Mouse (Mus musculus): Measurements from ENCODE around the gene BC055324. TPM values are rescaled to one million over a fixed set of nuclear protein-coding genes. Genes with fewer than 3 reads are reported as not detected.

Gene BC055324
- polyA plus RNA-seq, 1 experiment from 2014 or later, result 34.2 TPM

DNA sequence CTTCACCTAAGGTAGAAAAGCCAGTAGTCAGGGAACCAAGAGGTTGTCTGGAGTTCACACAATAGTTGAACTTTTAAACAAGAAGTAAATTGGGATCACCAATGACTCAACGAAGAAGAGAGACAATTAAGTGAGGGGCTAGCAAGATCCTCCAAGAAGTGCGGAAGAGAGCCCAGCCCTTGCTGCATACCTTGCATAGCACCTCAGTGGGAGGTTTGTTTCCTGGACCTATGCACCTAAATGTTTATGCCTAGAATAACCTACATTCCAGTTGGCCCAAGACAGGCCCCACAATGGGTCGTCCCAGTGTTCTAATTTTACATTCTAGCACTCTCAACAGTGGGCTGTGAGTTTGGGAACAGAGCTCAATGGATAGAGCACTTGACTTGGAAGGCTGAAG is 9.7 kb upstream of the BC055324 start:
- Histone ChIP-seq H3K4me2 (no peak overlapping the region), H3K4me3 (replicated peaks) (no peak overlapping the region), H3K27ac (no peak overlapping the region), H3K4me1 (replicated peaks) (no peaks in the 10 kb centered on the region), H3K27me3 (no peaks in the 10 kb centered on the region), H3K9me3 (no peaks in the 10 kb centered on the region), H3K9ac (replicated peaks) (no peak overlapping the region), H3K36me3 (no peaks in the 10 kb centered on the region)
- no peak for ATAC-seq (ENCODE audit: insufficient number of reproducible peaks, insufficient read depth, low FRiP score, low TSS enrichment, low read depth)
- WGBS, result 73% methylated on average over 3 of the region's 3 CpGs

DNA sequence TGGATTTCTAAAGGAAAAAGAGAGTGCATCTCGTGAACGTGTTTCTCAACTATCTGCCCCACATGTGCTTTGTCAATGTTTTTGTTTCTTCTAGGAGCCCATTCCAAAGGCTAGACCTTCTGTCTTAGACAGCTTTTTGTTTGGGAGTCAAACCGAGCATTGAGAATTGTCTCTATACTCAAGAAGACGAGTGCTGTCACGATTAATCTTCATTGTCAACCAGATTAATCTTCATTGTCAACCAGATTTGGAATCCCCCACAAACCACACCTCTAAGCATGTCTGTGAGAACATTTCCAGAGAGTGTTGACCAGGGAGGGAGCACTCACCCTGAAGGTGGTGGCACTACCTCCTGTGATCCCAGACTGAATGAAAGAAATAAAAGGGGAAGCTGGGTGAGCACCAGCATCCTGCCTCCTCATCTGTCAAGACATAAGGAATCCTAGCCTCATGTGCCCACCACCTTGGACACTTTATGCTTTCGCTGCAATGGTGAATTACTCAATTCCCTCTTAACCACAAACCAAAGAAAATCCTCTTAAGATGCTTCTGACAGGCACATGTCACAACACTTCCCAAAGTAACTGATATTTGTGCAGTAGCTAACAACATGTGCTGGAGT is 7.3 kb upstream of the BC055324 start:
- Histone ChIP-seq H3K4me3 (replicated peaks) (no peak overlapping the region), H3K27me3 (no peaks in the 10 kb centered on the region), H3K36me3 (0 out of 2 replicates have a peak, but pooled peaks cover under 1% of the 10 kb centered on the region), H3K9ac (replicated peaks) (no peak overlapping the region), H3K4me2 (no peak overlapping the region), H3K9me3 (no peaks in the 10 kb centered on the region), H3K27ac (no peak overlapping the region), H3K4me1 (replicated peaks) (no peaks in the 10 kb centered on the region)
- WGBS, result 78% methylated on average over 6 of the region's 6 CpGs
- no peak for ATAC-seq (ENCODE audit: insufficient number of reproducible peaks, insufficient read depth, low FRiP score, low TSS enrichment, low read depth)

DNA sequence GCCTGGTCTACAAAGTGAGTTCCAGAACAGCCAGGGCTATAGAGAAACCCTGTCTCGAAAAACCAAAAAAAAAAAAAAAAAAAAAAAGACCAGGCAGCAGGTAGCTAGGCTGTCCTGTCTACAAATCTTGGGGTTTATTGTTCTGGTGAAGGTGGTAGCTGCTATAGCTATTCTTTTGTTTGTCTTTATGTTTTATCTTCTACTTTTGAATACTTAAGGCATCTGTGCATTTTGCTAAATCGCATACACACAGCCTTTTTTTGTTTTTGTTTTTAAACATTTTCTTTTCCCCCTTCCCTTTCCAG is 965 bp upstream of the BC055324 start:
- 0 out of 2 replicates have a peak, but pooled peaks cover 2% of the 10 kb centered on the region for H3K36me3 ChIP-seq
- ATAC-seq (ENCODE audit: insufficient number of reproducible peaks, insufficient read depth, low FRiP score, low TSS enrichment, low read depth), result no peak
- no peaks in the 10 kb centered on the region for H3K9me3 ChIP-seq
- no peak overlapping the region for H3K27ac ChIP-seq
- no peak overlapping the region for H3K9ac ChIP-seq (replicated peaks)
- H3K27me3 ChIP-seq, result no peaks in the 10 kb centered on the region
- peak overlapping the region; percentile 77 for H3K4me2 ChIP-seq
- peak overlapping the region; percentile 77 for H3K4me3 ChIP-seq (replicated peaks)
- peaks cover 5% of the 10 kb centered on the region for H3K4me1 ChIP-seq (replicated peaks)
- 66% methylated on average over 2 of the region's 2 CpGs for WGBS

DNA sequence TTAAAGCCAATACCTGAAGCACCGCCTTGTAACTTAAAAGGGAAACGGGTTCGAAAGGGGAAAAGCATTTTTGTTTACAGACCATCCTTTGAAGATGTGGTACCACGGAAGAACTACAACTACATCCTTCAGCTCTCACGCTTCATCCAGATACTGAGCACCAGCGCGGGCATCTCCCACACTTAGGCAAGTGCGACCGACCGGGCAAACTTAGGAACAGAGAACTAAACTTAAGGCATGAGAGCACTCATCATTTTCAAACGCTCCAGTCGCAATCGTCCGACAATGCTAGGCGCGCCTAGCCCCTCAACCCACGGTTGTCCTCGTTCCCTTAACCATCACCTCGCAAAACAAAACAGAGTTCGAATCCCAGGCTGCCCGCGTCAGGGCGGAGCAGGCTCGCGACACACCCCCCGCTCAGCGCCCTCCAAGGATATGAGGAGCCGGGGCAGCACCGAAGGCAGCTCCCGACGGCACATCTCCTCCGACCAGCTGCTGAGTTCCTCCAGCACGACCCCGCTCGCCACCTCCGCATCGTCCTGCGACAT is 349 bp downstream of the BC055324 start:
- WGBS, result 1% methylated on average over 38 of the region's 38 CpGs
- H3K27ac ChIP-seq, result peak overlapping the region; percentile 62; the same call in 1 of the 2 replicates
- H3K9ac ChIP-seq (replicated peaks), result peak overlapping the region; percentile 73
- peak overlapping the region; percentile 77 for H3K4me3 ChIP-seq (replicated peaks)
- H3K4me1 ChIP-seq (replicated peaks), result peaks cover 5% of the 10 kb centered on the region
- peak overlapping the region; percentile 77 for H3K4me2 ChIP-seq
- H3K36me3 ChIP-seq, result 0 out of 2 replicates have a peak, but pooled peaks cover 2% of the 10 kb centered on the region
- no peaks in the 10 kb centered on the region for H3K9me3 ChIP-seq
- peak; percentile 76; the same call in 1 of the 2 replicates for ATAC-seq (ENCODE audit: insufficient number of reproducible peaks, insufficient read depth, low FRiP score, low TSS enrichment, low read depth)
- no peaks in the 10 kb centered on the region for H3K27me3 ChIP-seq

- Histone ChIP-seq H3K9ac (replicated peaks) (no peak overlapping the region), H3K4me1 (replicated peaks) (peaks cover 5% of the 10 kb centered on the region), H3K9me3 (no peaks in the 10 kb centered on the region), H3K27me3 (no peaks in the 10 kb centered on the region), H3K4me2 (no peak overlapping the region), H3K27ac (no peak overlapping the region), H3K4me3 (replicated peaks) (no peak overlapping the region), H3K36me3 (peaks cover 12% of the 10 kb centered on the region; the same call in 1 of the 2 replicates)
- 87% methylated on average over 4 of the region's 4 CpGs for WGBS
- no peak for ATAC-seq (ENCODE audit: insufficient number of reproducible peaks, insufficient read depth, low FRiP score, low TSS enrichment, low read depth)
Measured at GRCm38 (mm10) chr1:163992371-163992770, 2.2 kb downstream of the BC055324 start.

GRCm38 (mm10) chr1:163976515-163976914 is 18.1 kb downstream of the BC055324 start:
- Histone ChIP-seq H3K4me3 (replicated peaks) (no peak overlapping the region), H3K27ac (no peak overlapping the region), H3K9me3 (no peaks in the 10 kb centered on the region), H3K9ac (replicated peaks) (no peak overlapping the region), H3K27me3 (no peaks in the 10 kb centered on the region), H3K36me3 (peaks cover 50% of the 10 kb centered on the region), H3K4me1 (replicated peaks) (no peaks in the 10 kb centered on the region), H3K4me2 (no peak overlapping the region)
- 85% methylated on average over 1 of the region's 1 CpGs for WGBS
- no peak for ATAC-seq (ENCODE audit: insufficient number of reproducible peaks, insufficient read depth, low FRiP score, low TSS enrichment, low read depth)

DNA sequence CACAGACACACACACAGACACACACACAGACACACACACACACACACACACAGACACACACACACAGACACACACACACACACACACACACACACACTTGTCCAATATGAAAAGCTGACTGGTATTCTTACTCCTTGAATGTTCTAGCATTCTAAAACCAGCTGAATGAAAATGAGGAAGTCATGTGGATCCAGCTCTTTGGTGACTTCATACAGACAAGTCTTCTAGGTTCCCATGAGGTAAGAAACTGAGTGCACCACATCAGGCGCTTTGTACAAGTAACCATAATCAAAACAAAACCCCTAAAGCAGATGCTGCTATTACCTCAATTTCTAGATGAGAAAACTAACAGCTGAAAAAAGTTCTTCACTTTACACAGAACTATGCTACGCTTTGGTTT is 19.5 kb downstream of the BC055324 start:
- no peak for ATAC-seq (ENCODE audit: insufficient number of reproducible peaks, insufficient read depth, low FRiP score, low TSS enrichment, low read depth)
- Histone ChIP-seq H3K4me1 (replicated peaks) (no peaks in the 10 kb centered on the region), H3K27ac (no peak overlapping the region), H3K4me2 (no peak overlapping the region), H3K27me3 (no peaks in the 10 kb centered on the region), H3K4me3 (replicated peaks) (no peak overlapping the region), H3K9ac (replicated peaks) (no peak overlapping the region), H3K36me3 (peaks cover 44% of the 10 kb centered on the region), H3K9me3 (no peaks in the 10 kb centered on the region)
- WGBS, result 98% methylated on average over 2 of the region's 2 CpGs

- Histone ChIP-seq H3K4me1 (replicated peaks) (no peaks in the 10 kb centered on the region), H3K4me3 (replicated peaks) (no peak overlapping the region), H3K9me3 (no peaks in the 10 kb centered on the region), H3K4me2 (no peak overlapping the region), H3K27ac (no peak overlapping the region), H3K36me3 (peaks cover 40% of the 10 kb centered on the region), H3K9ac (replicated peaks) (no peak overlapping the region), H3K27me3 (no peaks in the 10 kb centered on the region)
- WGBS, result 90% methylated on average over 1 of the region's 1 CpGs
- no peak for ATAC-seq (ENCODE audit: insufficient number of reproducible peaks, insufficient read depth, low FRiP score, low TSS enrichment, low read depth)
Measured at GRCm38 (mm10) chr1:163974471-163974870, 20.1 kb downstream of the BC055324 start.

DNA sequence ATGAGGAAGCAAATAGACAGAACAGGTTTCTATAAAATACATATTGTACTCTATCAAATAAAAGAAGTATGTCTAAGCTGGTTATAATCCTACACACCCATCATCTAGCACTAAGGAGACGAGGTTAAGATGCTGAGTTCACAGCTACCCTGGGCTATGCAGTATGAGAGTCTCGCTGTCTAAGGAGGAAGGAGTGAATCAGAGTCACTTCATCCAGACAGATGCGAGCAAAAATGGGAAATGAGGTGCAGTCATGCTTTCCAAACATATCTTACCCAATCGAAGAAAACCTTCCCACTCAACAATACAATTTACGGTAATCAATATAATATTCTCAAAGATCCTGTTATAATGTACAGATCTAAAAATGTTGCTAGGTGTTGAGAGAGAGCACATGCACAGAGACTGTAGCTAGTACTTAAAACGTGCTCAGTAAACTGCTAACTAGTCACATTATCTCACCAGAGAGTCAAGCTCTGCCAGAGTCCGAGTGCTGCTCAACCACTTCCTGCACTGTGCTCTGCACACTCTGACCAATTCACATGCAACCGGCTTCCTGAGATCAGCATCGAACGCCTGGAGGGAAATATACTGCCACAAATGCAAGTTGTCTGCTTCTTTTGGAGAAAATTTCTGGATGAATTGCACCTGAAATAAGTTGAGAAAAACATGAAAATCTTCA is 30.4 kb downstream of the BC055324 start:
- no peaks in the 10 kb centered on the region for H3K9me3 ChIP-seq
- ATAC-seq (ENCODE audit: insufficient number of reproducible peaks, insufficient read depth, low FRiP score, low TSS enrichment, low read depth), result no peak
- H3K27me3 ChIP-seq, result no peaks in the 10 kb centered on the region
- no peak overlapping the region for H3K9ac ChIP-seq (replicated peaks)
- H3K4me1 ChIP-seq (replicated peaks), result no peaks in the 10 kb centered on the region
- peaks cover 60% of the 10 kb centered on the region for H3K36me3 ChIP-seq
- no peak overlapping the region for H3K4me2 ChIP-seq
- H3K27ac ChIP-seq, result no peak overlapping the region
- WGBS, result 90% methylated on average over 10 of the region's 10 CpGs
- H3K4me3 ChIP-seq (replicated peaks), result no peak overlapping the region

GRCm38 (mm10) chr1:163958036-163958435 is 36.6 kb downstream of the BC055324 start:
- Histone ChIP-seq H3K4me1 (replicated peaks) (no peaks in the 10 kb centered on the region), H3K9me3 (no peaks in the 10 kb centered on the region), H3K27ac (no peak overlapping the region), H3K4me2 (no peak overlapping the region), H3K4me3 (replicated peaks) (no peak overlapping the region), H3K9ac (replicated peaks) (no peak overlapping the region), H3K36me3 (peaks cover 77% of the 10 kb centered on the region), H3K27me3 (no peaks in the 10 kb centered on the region)
- ATAC-seq (ENCODE audit: insufficient number of reproducible peaks, insufficient read depth, low FRiP score, low TSS enrichment, low read depth), result no peak
- 78% methylated on average over 3 of the region's 3 CpGs for WGBS

GRCm38 (mm10) chr1:163953396-163953795 is 41.2 kb downstream of the BC055324 start:
- Histone ChIP-seq H3K4me3 (replicated peaks) (no peak overlapping the region), H3K27ac (no peak overlapping the region), H3K9ac (replicated peaks) (no peak overlapping the region), H3K27me3 (no peaks in the 10 kb centered on the region), H3K36me3 (peaks cover 90% of the 10 kb centered on the region), H3K4me2 (no peak overlapping the region), H3K4me1 (replicated peaks) (no peaks in the 10 kb centered on the region), H3K9me3 (no peaks in the 10 kb centered on the region)
- WGBS, result 90% methylated on average over 2 of the region's 2 CpGs
- no peak for ATAC-seq (ENCODE audit: insufficient number of reproducible peaks, insufficient read depth, low FRiP score, low TSS enrichment, low read depth)

All from limb, embryonic 12.5 days (tissue).